Mouse (Mus musculus) thymus, adult 2 months (tissue): ENCODE results near the gene Dcun1d4.

Source experiments
- CTCF ChIP-seq: fragments of 200-500 bp; IDR thresholded peaks from 2 replicates; pipeline ENCODE4 v1.5.1; 2012; ENCODE audit warnings: mild to moderate bottlenecking, control low read depth, low read length, moderate library complexity, borderline replicate concordance; ENCODE audit not compliant: control insufficient read depth, poor library complexity, insufficient read depth; ENCODE audit errors: extremely low read depth
- POLR2A ChIP-seq: fragments of 200-500 bp; IDR thresholded peaks from 2 replicates; pipeline ENCODE4 v1.6.1; 2012; ENCODE audit warnings: mild to moderate bottlenecking, low read length, control low read depth, moderate library complexity; ENCODE audit not compliant: control insufficient read depth, poor library complexity, insufficient read depth; ENCODE audit errors: extremely low read depth

- no peak for TF ChIP-seq POLR2A
- no peak for TF ChIP-seq CTCF
Measured at GRCm38 (mm10) chr5:73576708-73577107, 95.9 kb downstream of the Dcun1d4 start.
